Mouse (Mus musculus): ENCODE data around the gene Slc30a7.
A peak's percentile ranks its signal among the peaks of the same experiment; 100 is the strongest.
"Not testable (repeated sequence)": the region's sequence is repeated elsewhere in the genome, so short reads cannot be mapped to it uniquely, and the experiment has no call there.

Slc30a7 gene

DNA sequence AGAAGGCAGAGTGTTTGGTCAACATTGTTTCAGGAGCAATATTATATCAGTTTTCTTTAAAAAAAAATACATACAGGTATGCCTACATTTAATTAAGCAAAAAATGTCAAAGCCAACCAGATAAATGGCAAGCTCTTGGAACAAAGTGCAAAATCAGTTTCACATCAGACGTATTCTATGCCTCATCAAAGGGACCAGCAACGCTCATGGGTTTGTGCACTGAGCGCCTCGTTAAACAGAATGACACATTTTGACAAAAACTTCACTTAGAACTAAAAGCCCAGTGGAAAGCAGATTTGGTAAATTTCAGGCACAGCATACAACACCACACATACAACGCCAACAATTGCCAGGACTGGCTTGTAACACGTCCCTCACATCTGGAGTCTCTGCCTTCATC is 62.8 kb downstream of the Slc30a7 start:
- DNase-seq (ENCODE audit: low spot score): no peak

DNA sequence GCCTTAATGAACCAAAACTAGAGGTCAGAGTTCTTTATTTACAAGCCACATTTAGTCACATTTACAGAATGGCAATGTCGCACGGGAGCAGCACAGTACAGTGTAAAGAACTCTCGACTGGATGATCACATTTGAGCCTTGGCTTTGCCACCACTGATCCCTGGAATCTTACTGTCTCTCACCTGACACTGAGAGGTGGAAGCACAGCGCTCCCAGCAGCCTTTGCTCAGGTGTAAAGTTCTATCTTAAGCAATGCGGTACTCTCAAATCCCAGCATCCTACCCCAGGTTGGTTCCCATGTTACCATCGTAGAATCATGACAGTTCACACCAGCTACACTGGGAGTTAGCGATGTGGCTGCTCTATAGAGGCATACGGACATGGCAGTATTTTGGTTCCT is 65.7 kb downstream of the Slc30a7 start:
- no peak for DNase-seq (ENCODE audit: low spot score)

DNA sequence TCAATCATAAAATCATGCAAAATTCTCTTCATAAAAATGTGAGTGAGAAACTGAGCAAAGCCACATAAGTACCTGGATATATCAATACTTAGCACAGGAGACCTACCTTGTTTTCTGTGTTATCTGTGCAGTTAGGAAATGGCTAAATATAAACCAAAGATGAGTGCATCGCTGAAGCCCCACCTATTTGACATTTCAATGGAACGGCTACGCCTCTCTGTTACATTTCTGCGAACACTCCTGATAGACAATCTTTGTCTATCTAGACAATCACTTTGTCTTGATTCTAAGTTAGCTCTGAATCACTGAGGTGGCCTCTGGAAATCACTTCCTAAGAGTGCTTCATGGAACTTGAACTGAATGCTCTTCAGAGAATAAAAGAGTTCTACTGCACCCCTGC is 66.7 kb downstream of the Slc30a7 start:
- DNase-seq (ENCODE audit: low spot score): no peak

DNA sequence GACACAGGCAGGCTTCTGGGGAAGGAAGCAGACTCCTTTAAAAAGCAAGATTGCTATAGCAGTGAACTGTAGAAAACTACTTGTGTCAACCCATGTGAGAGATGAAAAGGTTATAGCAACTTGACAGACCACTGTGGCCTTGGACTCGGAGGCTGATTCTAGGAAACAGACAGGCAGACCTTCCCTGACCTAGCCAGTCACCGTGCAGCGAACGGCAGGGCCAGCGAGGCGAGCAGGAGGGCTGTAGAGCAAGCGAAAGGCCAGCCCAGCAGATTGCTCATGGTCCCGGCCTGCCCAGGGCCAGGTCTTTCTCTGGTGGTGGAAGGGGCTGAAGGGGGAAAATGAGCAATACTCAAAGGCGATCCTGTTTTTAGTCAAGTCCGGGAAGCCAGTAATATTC is 69.4 kb downstream of the Slc30a7 start:
- no peak for DNase-seq (ENCODE audit: low spot score)

DNA sequence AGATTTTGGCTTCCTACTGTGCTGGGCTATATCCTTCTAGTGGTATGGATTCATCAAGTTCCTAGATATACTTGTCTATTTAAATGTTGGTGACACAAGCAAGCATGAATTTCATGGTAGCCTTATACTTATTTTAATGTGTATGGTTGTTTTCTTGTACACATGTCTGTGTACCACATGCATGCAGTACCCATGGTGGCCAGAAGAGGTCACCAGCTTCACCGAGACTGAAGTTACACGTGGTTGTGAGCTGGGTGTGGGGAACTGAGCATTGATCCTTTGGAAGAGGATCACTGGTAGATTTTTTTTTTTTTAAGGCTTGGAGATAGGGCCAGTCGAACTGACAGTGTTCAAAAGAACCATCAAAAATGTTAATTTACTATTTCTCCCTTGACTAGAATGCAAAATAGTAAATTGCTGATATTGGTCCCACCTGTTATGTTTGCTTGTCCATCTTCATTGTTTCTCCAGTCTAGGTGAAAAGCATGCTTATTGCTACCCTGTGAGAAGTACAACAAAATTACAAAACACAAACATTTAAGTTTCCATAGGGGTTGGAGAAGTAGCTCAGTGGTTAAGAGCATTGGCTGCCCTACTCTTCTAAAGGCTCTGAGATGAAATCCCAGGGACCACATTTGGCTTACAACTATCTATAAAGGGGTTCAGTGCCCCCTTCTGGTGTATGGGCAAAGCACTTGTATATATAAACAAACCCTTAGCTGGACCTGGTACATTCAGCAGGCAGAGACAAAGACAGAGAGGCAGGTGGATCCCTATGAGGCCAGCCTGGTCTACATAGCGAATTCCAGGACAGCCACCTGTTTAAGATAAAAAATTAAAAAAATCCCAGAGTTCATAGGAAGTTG is 70.2 kb downstream of the Slc30a7 start:
- peak; percentile 75 for DNase-seq (ENCODE audit: low spot score)

DNA sequence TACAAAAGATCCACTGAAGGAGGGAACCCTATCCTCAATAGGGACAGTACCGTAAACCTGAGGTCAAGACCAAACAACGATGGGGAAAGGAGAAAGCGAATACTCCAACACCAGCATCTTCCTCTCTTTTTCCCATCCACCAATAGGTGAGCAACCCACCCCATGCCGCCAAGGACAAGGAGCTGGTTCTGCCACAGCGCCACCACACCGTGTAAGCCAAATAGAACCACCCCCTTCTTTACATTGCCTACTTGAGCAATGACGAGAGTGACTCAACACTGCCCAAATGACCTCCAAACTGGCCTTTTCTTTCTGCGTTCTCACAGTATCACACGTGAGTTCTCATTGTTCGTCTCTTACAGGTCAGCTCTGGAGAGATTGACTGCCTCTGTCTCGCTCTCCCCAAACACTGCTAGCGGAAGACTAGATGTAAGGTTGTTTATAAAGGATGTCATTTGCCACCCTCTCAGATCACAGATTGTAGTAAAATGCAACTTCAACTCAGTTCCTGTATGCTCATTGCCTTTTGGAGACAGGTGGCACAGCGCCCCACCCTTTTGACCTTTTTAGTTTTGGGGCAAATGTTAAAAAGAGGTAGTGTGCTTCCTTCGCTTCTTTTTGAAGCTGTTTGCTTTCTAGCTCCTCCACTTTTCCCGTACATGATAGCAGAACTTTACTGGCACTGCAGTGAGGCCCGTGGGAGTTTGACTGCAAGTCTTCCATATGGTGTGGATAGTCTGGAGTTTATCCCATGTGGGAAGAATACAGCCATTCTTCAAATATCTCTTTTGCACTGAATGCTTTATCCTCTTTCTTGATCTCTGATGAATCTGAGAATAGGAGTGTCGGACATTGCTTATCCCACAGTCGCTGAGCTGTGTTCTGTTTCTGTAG is 73.7 kb downstream of the Slc30a7 start:
- no peak for DNase-seq (ENCODE audit: low spot score)

DNA sequence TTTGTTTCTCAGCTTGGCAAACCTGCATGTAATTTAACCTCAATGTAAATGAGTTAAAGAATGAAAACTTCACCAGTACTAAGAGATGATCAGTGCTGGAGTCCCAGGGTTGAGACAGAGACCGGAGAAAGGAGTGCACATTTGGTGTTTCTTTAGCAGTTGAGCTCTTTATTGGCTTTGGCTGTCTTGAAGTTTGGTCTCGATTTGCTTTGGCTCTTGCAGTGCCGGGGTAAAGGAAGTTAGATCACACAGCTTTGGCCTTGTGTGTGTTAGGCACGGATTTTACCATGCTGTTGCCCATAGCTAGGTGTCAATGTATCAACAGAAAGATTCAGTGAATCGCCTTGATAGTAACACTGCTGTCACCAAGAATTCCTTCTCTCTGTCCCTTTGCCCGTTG is 75.5 kb downstream of the Slc30a7 start:
- DNase-seq (ENCODE audit: low spot score): no peak

DNA sequence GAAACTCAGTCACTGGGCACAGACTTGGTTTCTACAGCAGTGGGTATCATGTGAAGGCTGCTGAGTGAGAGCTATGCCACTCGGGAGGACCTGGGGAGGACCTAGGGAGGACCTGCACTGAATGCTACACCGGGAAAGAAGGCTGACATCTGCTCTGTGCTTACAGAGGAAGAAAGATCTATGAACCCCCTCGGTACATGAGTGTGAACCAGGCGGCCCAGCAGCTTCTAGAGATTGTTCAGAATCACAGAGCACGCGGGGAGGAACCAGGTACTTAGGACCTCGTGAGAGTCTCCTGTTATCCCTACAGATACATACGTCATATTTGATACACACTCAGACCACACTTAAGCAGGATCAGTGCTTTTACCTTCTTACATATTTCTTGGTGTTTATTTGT is 80.7 kb downstream of the Slc30a7 start:
- no peak for DNase-seq (ENCODE audit: low spot score)

DNA sequence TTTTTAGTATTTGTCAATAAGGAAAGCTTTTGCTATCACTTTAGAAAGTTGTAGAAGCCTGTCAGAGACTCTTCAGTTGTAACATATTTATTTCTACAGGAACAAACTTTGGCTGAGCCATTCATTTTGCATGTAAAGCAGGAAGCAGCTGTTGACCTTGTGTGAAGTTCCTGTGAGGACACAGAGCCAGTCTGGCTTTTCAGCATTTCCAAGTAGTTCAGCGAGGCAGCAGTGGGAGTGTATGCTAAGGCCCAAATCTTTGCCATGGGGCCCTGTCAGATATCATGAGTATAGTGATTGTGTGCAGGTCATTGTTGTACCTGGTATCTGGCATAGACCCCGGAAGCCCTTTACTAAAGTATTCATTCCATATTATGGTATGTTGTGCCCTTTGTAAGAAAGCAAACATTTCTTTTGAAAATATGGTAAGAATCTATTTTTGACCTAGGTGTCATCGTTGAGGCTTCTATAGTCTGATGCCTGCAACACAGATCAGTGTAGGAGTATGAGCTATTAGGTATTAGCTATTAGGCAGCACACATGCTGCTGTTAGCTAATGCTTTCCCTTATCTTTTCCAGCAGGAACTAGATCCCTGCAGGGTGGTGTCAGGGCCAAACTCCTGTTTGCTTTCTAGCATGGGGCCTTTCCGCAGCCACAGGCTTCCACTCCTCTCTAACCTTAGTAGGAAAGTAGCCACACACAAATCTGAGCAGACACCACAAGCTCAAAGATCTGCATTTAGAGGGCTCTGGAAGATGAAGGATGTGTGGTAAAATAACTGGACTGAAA is 82.6 kb downstream of the Slc30a7 start:
- DNase-seq (ENCODE audit: low spot score): no peak

DNA sequence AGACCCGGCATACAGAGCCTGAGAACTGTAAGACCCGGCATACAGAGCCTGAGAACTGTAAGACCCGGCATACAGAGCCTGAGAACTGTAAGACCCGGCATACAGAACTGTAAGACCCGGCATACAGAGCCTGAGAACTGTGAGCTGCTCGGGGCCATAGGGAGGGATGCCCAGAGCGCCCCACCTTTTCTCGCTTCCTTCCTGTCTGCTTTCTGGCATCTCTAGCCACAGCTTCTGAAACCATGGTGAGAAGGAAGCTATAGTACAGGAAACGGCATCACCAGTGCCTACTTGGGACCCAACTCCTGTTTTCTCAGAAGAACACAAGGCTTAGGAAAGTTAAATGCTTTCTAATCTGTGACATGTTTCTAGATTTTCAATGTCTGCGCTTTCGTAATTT is 99.8 kb downstream of the Slc30a7 start:
- not testable (repeated sequence) for DNase-seq (ENCODE audit: low spot score)

DNA sequence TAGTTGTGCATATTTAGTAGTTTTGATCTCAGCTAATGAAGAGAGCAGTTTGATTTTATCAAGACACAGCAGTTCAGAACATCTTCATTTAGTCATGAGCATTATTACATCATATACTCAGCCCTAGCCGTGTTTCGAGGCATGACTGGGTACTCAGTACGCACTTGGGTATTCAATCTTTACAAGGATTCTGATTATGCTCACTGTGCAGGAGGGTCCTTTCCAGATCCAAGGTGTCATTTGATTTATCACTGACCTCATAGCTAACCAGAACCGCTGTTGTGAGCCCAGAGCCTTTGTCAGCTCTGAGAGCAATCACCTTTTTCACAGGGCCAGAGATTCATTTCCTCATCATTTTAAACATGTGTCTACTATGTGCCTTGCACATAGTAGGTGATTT is 101.6 kb downstream of the Slc30a7 start:
- no peak for DNase-seq (ENCODE audit: low spot score)

DNA sequence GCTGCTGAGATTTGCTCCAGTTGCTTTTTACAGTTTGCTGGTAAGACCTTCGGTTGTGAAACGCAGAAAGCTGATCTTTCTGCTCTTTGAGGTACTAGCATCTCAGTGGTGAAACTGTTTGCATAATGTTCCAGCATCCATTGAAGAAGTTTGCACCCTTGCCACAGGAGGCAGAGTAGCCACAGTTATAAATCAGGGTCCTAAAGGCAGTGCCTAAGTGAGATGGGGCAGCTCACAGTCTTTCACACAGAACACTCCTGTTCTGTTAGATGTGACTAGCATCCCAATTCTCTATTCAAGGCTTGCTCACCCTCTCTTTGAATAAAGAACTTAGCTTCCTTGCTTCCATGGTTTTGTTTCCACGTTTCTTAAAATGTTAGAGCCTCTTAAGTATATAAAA is 102.1 kb downstream of the Slc30a7 start:
- DNase-seq (ENCODE audit: low spot score): no peak

DNA sequence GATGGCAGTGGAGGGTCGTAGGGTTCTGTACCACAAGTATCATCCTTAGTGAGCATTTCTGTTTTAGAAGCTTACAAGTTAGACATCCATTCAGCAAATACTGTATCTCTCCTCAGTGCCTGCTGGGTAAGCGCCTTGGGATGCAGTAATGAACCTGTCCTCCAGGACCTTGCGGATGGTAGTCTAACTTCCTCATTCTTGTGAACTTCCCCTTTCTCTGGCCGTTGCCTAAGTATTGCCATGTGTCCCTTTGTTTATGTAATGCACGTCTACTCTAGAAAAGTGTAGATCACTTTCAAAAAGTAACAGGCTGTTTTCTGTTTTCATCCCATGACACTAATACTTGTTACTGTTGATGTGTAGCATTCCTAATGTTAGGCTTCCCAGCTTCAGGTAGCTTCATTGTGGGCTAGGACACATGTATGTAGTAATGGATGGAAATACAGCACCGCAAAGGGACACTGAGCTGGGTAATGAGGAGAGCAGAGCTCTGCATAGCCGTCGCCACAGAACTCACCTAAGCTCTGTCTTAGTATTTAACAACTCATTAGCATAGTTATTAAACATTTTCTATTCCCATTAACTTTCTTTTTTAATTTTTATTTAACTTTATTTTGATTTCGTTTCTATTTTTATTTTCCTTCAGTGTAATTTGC is 104.8 kb downstream of the Slc30a7 start:
- no peak for DNase-seq (ENCODE audit: low spot score)

DNA sequence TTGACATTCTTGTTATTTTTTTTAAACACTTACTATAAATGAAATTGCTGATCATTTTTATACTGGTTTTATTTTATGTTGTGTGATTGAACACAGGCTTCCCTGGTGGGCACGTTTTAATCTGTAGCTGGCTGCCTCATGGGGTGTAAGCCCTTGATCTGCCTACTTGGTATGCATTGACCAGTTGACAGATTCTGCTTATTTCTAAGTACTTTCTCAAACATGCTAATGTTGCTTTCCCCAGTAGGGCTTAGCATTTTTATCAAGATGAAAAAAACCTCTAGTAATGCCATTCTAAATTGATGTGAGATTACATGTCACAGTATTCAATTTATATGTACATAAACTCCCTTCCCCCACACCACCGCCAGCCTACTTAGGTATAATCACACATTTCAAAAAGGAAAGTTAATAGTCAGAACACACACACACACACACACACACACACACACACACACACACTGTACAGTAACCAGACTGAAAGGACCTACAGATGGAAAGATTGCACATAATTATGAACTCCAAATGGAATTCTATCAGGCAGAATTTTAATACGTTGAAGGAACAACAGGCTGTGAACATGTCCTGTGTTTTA is 108.8 kb downstream of the Slc30a7 start:
- DNase-seq (ENCODE audit: low spot score): no peak

DNA sequence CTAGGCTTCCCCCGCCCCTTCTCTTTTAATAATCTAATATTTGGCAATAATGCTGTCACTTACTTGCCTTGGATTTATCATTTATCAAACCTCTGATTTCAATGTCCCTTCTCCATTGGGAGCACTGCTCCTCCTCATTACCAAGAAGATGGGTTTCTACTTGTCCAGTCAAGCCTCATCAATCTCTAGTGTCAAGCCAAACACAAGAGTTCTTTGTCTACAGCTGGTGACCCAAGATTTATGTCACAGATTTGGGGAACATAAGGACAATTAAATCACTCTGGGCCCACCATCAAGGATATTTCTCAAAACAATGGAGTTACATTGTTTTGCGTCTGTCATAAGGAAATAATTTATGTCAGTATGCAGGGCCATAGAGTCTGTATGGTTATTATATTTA is 114.0 kb downstream of the Slc30a7 start:
- no peak for DNase-seq (ENCODE audit: low spot score)

DNA sequence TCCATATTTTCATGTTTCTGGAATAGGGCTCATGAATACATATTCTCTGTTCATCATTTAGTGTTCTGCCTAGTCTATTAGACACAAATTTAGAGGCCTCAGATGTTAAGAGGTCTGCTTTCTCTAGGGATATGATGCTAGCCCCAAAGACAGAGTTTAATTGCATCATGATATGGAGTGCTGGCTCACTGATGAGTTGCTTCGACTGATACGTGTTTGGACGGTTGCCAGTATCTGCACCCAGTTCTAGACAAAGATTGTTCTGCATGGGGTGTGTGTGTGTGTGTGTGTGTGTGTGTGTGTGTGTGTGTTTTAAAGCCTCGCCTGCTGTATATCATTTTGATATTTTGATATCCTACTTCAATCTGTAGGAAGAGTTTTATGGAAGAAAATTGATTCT is 114.9 kb downstream of the Slc30a7 start:
- DNase-seq (ENCODE audit: low spot score): no peak
